Mouse (Mus musculus) CH12.LX (cell line): ENCODE results near the gene Tgfb1.

Experiments used
- CTCF ChIP-seq, 2 experiments: IDR thresholded peaks in 1 of 2; conservative IDR thresholded peaks in 1 of 2; 2 replicates each; pipeline ENCODE4 v1.5.1; 2011 to 2012; ENCODE audit warnings: low read depth in 2 of 2, low read length in 2 of 2, improper control_type of control experiment in 1 of 2, inconsistent platforms in 1 of 2, mild to moderate bottlenecking in 1 of 2, moderate library complexity in 1 of 2
- EP300 ChIP-seq: IDR thresholded peaks from 2 replicates; pipeline ENCODE4 v1.6.1; 2011; ENCODE audit warnings: low read length, improper control_type of control experiment
- HCFC1 ChIP-seq: IDR thresholded peaks from 2 replicates; pipeline ENCODE4 v1.6.1; 2012; ENCODE audit warnings: low read depth, mild to moderate bottlenecking, inconsistent platforms, low read length, improper control_type of control experiment
- MAFK ChIP-seq: IDR thresholded peaks from 2 replicates; pipeline ENCODE4 v1.6.1; 2011; ENCODE audit warnings: low read length, improper control_type of control experiment; ENCODE audit not compliant: insufficient replicate concordance
- MAZ ChIP-seq: IDR thresholded peaks from 2 replicates; pipeline ENCODE4 v1.6.1; 2012; ENCODE audit warnings: low read depth, mild to moderate bottlenecking, inconsistent platforms, low read length, improper control_type of control experiment, moderate library complexity
- MEF2A ChIP-seq: IDR thresholded peaks from 2 replicates; pipeline ENCODE4 v1.6.1; 2014; ENCODE audit warnings: low read depth, mild to moderate bottlenecking, inconsistent platforms, low read length, improper control_type of control experiment, borderline replicate concordance
- MXI1 ChIP-seq: IDR thresholded peaks from 2 replicates; pipeline ENCODE4 v1.6.1; 2011; ENCODE audit warnings: mild to moderate bottlenecking, low read depth, low read length, improper control_type of control experiment
- POLR2A ChIP-seq: IDR thresholded peaks from 2 replicates; pipeline ENCODE4 v1.6.1; 2011; ENCODE audit warnings: low read depth, mild to moderate bottlenecking, improper control_type of control experiment, low read length
- RCOR1 ChIP-seq: conservative IDR thresholded peaks from 2 replicates; pipeline ENCODE4 v1.6.1; 2012; ENCODE audit warnings: low read depth, mild to moderate bottlenecking, inconsistent platforms, low read length, improper control_type of control experiment
- TCF12 ChIP-seq: IDR thresholded peaks from 2 replicates; pipeline ENCODE4 v1.6.1; 2014; ENCODE audit warnings: low read depth, mild to moderate bottlenecking, inconsistent platforms, low read length, improper control_type of control experiment
- UBTF ChIP-seq: IDR thresholded peaks from 2 replicates; pipeline ENCODE4 v1.6.1; 2012; ENCODE audit warnings: low read depth, mild to moderate bottlenecking, inconsistent platforms, low read length, improper control_type of control experiment, moderate library complexity
- ZKSCAN1 ChIP-seq: IDR thresholded peaks from 2 replicates; pipeline ENCODE4 v1.6.1; 2012; ENCODE audit warnings: low read depth, inconsistent platforms, low read length, improper control_type of control experiment, borderline replicate concordance
- ZMIZ1 ChIP-seq: IDR thresholded peaks from 2 replicates; pipeline ENCODE4 v1.6.1; 2012; ENCODE audit warnings: low read depth, mild to moderate bottlenecking, inconsistent platforms, low read length, improper control_type of control experiment
- ZNF384 ChIP-seq: IDR thresholded peaks from 2 replicates; pipeline ENCODE4 v1.6.1; 2012; ENCODE audit warnings: low read depth, low read length, improper control_type of control experiment, inconsistent platforms

GRCm38 (mm10) chr7:25672442-25672841 is 14.4 kb upstream of the Tgfb1 start:
- no peak for TF ChIP-seq EP300
- peak in 1 of 2 experiments; percentile 48; a peak in 2 of 4 replicates for TF ChIP-seq CTCF (conservative IDR thresholded peaks at IDR 0.05 in 1 of 2, IDR thresholded peaks at IDR 0.05 in 1 of 2; ENCODE audit: low read depth in 2 of 2, low read length in 2 of 2)
- TF ChIP-seq ZNF384, result no peak
- TF ChIP-seq POLR2A, result no peak
- no peak for TF ChIP-seq TCF12
- no peak for TF ChIP-seq MAZ
- TF ChIP-seq RCOR1, result no peak
- TF ChIP-seq MEF2A, result no peak
- TF ChIP-seq HCFC1, result no peak
- TF ChIP-seq ZKSCAN1, result no peak
- no peak for TF ChIP-seq ZMIZ1
- TF ChIP-seq MAFK, result no peak
- no peak for TF ChIP-seq MXI1
- no peak for TF ChIP-seq UBTF
